Mouse (Mus musculus): ENCODE measurements around the gene Mterf2. TPM values are rescaled to one million over a fixed set of nuclear protein-coding genes. Genes with fewer than 3 reads are reported as not detected.

Gene Mterf2
- polyA plus RNA-seq, 1 experiment: 3.9 TPM

DNA sequence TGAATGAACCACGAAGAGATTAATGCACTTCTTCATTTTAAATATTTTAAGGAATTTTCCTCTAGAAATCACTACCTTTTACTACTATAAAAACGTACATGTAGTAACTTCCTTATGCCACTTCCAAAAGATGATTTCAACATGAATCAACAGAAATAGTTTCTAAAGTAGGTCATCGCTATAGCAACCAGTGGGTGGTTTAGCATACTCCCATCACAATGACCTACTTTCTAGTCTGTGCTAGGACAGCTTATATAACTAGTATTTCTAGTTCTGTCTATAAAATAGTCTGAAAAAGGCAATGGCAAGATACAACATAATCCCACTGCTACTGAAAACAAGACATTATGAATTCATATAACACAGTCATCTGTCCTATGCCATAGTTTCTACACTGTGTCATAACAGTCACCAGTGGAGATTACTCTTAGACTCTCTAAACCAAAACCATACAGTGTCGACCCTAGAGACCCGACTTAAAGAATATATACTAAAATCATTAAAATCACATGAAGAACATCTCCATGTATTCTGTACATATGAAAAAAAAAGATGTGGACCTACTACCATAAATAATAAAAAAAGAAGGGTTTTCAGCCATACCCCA is 34.0 kb upstream of the Mterf2 start:
- no peak overlapping the region for H3K4me3 ChIP-seq
- H3K79me2 ChIP-seq (ENCODE audit: control insufficient read depth, insufficient read depth): no peaks in the 10 kb centered on the region
- no peaks in the 10 kb centered on the region for H3K27me3 ChIP-seq (ENCODE audit: control insufficient read depth, insufficient read depth, insufficient read length)
- no peak overlapping the region for H3ac ChIP-seq (ENCODE audit: control insufficient read depth, insufficient read length)
- peak overlapping the region; percentile 36 for H3K4me2 ChIP-seq (ENCODE audit: low read depth)
- TF ChIP-seq MYOD1 (IDR thresholded peaks at IDR 0.05; ENCODE audit: control insufficient read depth in 1 of 3, insufficient read length in 2 of 3, low read depth in 2 of 3) (no peak), POLR2A (IDR thresholded peaks at IDR 0.05; ENCODE audit: insufficient read length, low read depth) (no peak), MAX (IDR thresholded peaks at IDR 0.05; ENCODE audit: low read depth) (no peak), TCF3 (IDR thresholded peaks at IDR 0.05; ENCODE audit: insufficient read length, low read depth) (no peak)
- H3K36me3 ChIP-seq (ENCODE audit: control insufficient read depth, insufficient read depth): no peaks in the 10 kb centered on the region

DNA sequence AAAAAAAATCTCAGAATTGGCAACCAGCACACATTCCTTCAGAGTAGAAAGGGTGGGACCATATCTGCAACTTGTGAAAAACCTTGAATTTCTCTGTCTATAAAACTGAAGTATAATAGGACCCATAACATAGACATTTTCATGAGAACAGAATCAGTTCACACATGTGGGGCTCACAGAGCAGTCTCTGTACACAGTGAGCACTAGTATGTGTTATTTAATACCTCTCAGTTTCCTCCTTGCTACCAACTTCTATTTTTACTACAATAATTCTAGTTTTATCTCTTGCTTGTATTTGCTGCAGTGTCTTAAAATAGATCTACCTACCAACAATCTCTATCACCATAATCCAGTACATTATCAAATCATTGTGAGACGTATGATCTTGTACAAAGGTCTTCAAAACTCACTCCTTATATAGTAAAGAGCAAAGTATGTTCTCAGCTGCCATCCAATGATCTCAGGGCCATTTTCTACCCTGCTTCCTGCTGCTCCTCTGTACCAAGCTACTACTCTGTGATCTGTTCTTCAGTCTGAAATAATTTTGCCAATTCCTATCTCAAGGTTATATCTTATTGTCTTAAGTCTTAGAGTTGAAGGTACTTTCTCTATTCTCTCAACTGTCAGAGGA is 32.3 kb upstream of the Mterf2 start:
- TF ChIP-seq USF1 (IDR thresholded peaks at IDR 0.05; ENCODE audit: low read depth) (no peak), CEBPB (IDR thresholded peaks at IDR 0.05; ENCODE audit: insufficient read depth, poor library complexity, severe bottlenecking) (no peak), MYOD1 (IDR thresholded peaks at IDR 0.05; ENCODE audit: control insufficient read depth in 1 of 3, insufficient read length in 2 of 3, low read depth in 2 of 3) (no peak), TCF3 (IDR thresholded peaks at IDR 0.05; ENCODE audit: insufficient read length, low read depth) (no peak), E2F4 (IDR thresholded peaks at IDR 0.05; ENCODE audit: insufficient read depth) (no peak), POLR2A (IDR thresholded peaks at IDR 0.05; ENCODE audit: insufficient read length, low read depth) (no peak), REST (IDR thresholded peaks at IDR 0.05; ENCODE audit: insufficient read depth, insufficient read length) (no peak), TCF12 (IDR thresholded peaks at IDR 0.05; ENCODE audit: insufficient read depth, poor library complexity, severe bottlenecking) (no peak), POLR2AphosphoS2 (IDR thresholded peaks at IDR 0.05; ENCODE audit: insufficient read length, low read depth) (no peak), MYOG (IDR thresholded peaks at IDR 0.05; ENCODE audit: control insufficient read depth in 1 of 3, insufficient read depth in 1 of 3, insufficient read length in 2 of 3, low read depth in 2 of 3) (no peak), MAX (IDR thresholded peaks at IDR 0.05; ENCODE audit: low read depth) (no peak), SRF (IDR thresholded peaks at IDR 0.05; ENCODE audit: control insufficient read depth, insufficient read length, low read depth) (no peak)
- H3ac ChIP-seq (ENCODE audit: control insufficient read depth, insufficient read length): no peak overlapping the region
- H3K27me3 ChIP-seq (ENCODE audit: control insufficient read depth, insufficient read depth, insufficient read length): no peaks in the 10 kb centered on the region
- H3K79me2 ChIP-seq (ENCODE audit: control insufficient read depth, insufficient read depth): no peaks in the 10 kb centered on the region
- H3K4me2 ChIP-seq (ENCODE audit: low read depth): no peak overlapping the region
- no peaks in the 10 kb centered on the region for H3K36me3 ChIP-seq (ENCODE audit: control insufficient read depth, insufficient read depth)
- H3K4me3 ChIP-seq: no peak overlapping the region

- Histone ChIP-seq H3ac (ENCODE audit: control insufficient read depth, insufficient read length) (no peak overlapping the region), H3K36me3 (ENCODE audit: control insufficient read depth, insufficient read depth) (no peaks in the 10 kb centered on the region), H3K79me2 (ENCODE audit: control insufficient read depth, insufficient read depth) (no peaks in the 10 kb centered on the region), H3K4me3 (no peak overlapping the region), H3K27me3 (ENCODE audit: control insufficient read depth, insufficient read depth, insufficient read length) (no peaks in the 10 kb centered on the region), H3K4me2 (ENCODE audit: low read depth) (no peak overlapping the region)
- no peak for TF ChIP-seq REST (IDR thresholded peaks at IDR 0.05; ENCODE audit: insufficient read depth, insufficient read length)
- TF ChIP-seq CEBPB (IDR thresholded peaks at IDR 0.05; ENCODE audit: insufficient read depth, poor library complexity, severe bottlenecking): no peak
- no peak for TF ChIP-seq SRF (IDR thresholded peaks at IDR 0.05; ENCODE audit: control insufficient read depth, insufficient read length, low read depth)
- TF ChIP-seq POLR2AphosphoS2 (IDR thresholded peaks at IDR 0.05; ENCODE audit: insufficient read length, low read depth): no peak
- no peak for TF ChIP-seq E2F4 (IDR thresholded peaks at IDR 0.05; ENCODE audit: insufficient read depth)
- no peak for TF ChIP-seq TCF12 (IDR thresholded peaks at IDR 0.05; ENCODE audit: insufficient read depth, poor library complexity, severe bottlenecking)
- no peak for TF ChIP-seq USF1 (IDR thresholded peaks at IDR 0.05; ENCODE audit: low read depth)
- no peak for TF ChIP-seq TCF3 (IDR thresholded peaks at IDR 0.05; ENCODE audit: insufficient read length, low read depth)
- TF ChIP-seq MYOD1 (IDR thresholded peaks at IDR 0.05; ENCODE audit: control insufficient read depth in 1 of 3, insufficient read length in 2 of 3, low read depth in 2 of 3): no peak
- TF ChIP-seq POLR2A (IDR thresholded peaks at IDR 0.05; ENCODE audit: insufficient read length, low read depth): no peak
- no peak for TF ChIP-seq MYOG (IDR thresholded peaks at IDR 0.05; ENCODE audit: control insufficient read depth in 1 of 3, insufficient read depth in 1 of 3, insufficient read length in 2 of 3, low read depth in 2 of 3)
- TF ChIP-seq MAX (IDR thresholded peaks at IDR 0.05; ENCODE audit: low read depth): no peak
Observed at GRCm38 (mm10) chr10:85157451-85157850, 29.6 kb upstream of the Mterf2 start.

- H3K4me2 ChIP-seq (ENCODE audit: low read depth): no peak overlapping the region
- no peaks in the 10 kb centered on the region for H3K79me2 ChIP-seq (ENCODE audit: control insufficient read depth, insufficient read depth)
- H3K36me3 ChIP-seq (ENCODE audit: control insufficient read depth, insufficient read depth): no peaks in the 10 kb centered on the region
- H3K27me3 ChIP-seq (ENCODE audit: control insufficient read depth, insufficient read depth, insufficient read length): no peaks in the 10 kb centered on the region
- no peak overlapping the region for H3ac ChIP-seq (ENCODE audit: control insufficient read depth, insufficient read length)
- TF ChIP-seq MAX (IDR thresholded peaks at IDR 0.05; ENCODE audit: low read depth): no peak
- TF ChIP-seq CEBPB (IDR thresholded peaks at IDR 0.05; ENCODE audit: insufficient read depth, poor library complexity, severe bottlenecking): peak; percentile 76
- no peak overlapping the region for H3K4me3 ChIP-seq
Observed at GRCm38 (mm10) chr10:85154195-85154594, 26.4 kb upstream of the Mterf2 start.

GRCm38 (mm10) chr10:85149226-85149625 is 21.4 kb upstream of the Mterf2 start:
- TF ChIP-seq SRF (IDR thresholded peaks at IDR 0.05; ENCODE audit: control insufficient read depth, insufficient read length, low read depth): no peak
- TF ChIP-seq MYOD1 (IDR thresholded peaks at IDR 0.05; ENCODE audit: control insufficient read depth in 1 of 3, insufficient read length in 2 of 3, low read depth in 2 of 3): peak in 2 of 3 experiments; percentile 64 to 67
- TF ChIP-seq MYOG (IDR thresholded peaks at IDR 0.05; ENCODE audit: control insufficient read depth in 1 of 3, insufficient read depth in 1 of 3, insufficient read length in 2 of 3, low read depth in 2 of 3): peak in 2 of 3 experiments; percentile 48 to 61
- no peak for TF ChIP-seq CEBPB (IDR thresholded peaks at IDR 0.05; ENCODE audit: insufficient read depth, poor library complexity, severe bottlenecking)
- Histone ChIP-seq H3ac (ENCODE audit: control insufficient read depth, insufficient read length) (no peak overlapping the region), H3K79me2 (ENCODE audit: control insufficient read depth, insufficient read depth) (no peaks in the 10 kb centered on the region), H3K4me2 (ENCODE audit: low read depth) (no peak overlapping the region), H3K27me3 (ENCODE audit: control insufficient read depth, insufficient read depth, insufficient read length) (no peaks in the 10 kb centered on the region), H3K36me3 (ENCODE audit: control insufficient read depth, insufficient read depth) (peaks cover 16% of the 10 kb centered on the region), H3K4me3 (no peak overlapping the region)
